Mouse (Mus musculus) small intestine, adult 10 weeks (tissue): Measurements from ENCODE around the gene Tfap2a. TPM values are rescaled to one million over a fixed set of nuclear protein-coding genes. Genes with fewer than 3 reads are reported as not detected.

ENCODE experiments used
- polyA plus RNA-seq: library from polyadenylated mRNA; stranded (reverse); fragments of 350-450 nt; fragmentation: Illumina TruSeq; extraction: RNeasy Lipid Tissue Mini Kit (QIAGEN cat#74804); gene quantifications from one replicate; pipeline ENCODE4 v1.2.3, GENCODE M21; 2014; ENCODE audit warnings: low replicate concordance

The Tfap2a gene
- 0.15 TPM for polyA plus RNA-seq

GRCm38 (mm10) chr13:40738196-40738880 lies at the start of gene Tfap2a:
TSS of gene Tfap2a (minus strand) at chr13:40738376.

Other genes starting within 250 kb of the Tfap2a start
- 36.5 TPM for gene Gcnt2, start 121.4 kb upstream of the Tfap2a start, polyA plus RNA-seq